In the genomic region with DNA sequence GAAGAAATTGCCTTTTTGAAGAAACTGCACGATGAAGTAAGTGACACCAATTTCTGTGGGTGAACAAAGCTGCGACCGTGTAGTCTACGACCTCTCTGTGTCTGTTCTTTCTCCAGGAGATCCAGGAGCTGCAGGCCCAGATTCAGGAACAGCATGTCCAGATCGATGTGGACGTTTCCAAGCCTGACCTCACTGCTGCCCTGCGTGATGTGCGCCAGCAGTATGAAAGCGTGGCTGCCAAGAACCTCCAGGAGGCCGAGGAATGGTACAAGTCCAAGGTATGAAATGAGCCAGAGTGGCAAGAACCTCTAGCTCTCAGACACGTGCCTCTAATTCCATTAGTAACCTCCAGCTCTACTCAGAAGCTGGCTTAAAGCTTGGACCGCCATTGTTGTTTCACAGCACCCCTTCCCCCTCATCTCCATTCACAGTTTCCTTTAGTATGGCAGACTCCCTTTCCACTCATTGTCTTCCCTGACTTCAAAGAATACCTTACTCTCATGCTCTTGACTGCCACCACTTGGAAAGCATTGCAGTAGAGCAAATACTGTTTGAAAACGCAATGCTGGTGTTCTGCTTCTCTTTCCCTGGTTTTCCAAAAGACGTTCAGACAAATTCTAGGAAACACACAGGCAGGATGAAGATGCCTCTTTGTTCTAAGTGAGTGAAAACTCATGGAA, we compare ENCODE assay signal across 10 mouse cellular contexts. TPM values are rescaled to one million over a fixed set of nuclear protein-coding genes. Genes with fewer than 3 reads are reported as not detected.
A peak's percentile ranks its signal among the peaks of the same experiment; 100 is the strongest.
DNase-seq lines count a peak whose midpoint lies in the region; ATAC-seq lines count a peak whose summit lies in the region.
"Had no signal": no experiment of that assay in that cellular context is flagged by ENCODE, and none has a peak within 500 bp of the region (broad histone marks: within the 10 kb centered on the region; RNA-seq: fewer than 3 reads in every experiment).

No protein-coding gene starts in this region.

- intact Hi-C loops in heart, postnatal 10 days (cut with DNase I): no loop called here

- H3K36me3 ChIP-seq in forebrain, embryonic 12.5 days (replicated peaks): peaks cover 61% of the 10 kb centered on the region
- H3K36me3 ChIP-seq in forebrain, embryonic 11.5 days (ENCODE audit: control insufficient read depth, insufficient read depth, low read length): peaks cover 31% of the 10 kb centered on the region

- H3K27me3 ChIP-seq in forebrain, embryonic 12.5 days: no peaks in the 10 kb centered on the region
- H3K27me3 ChIP-seq in forebrain, embryonic 11.5 days (ENCODE audit: control insufficient read depth, insufficient read depth, low read length): no peaks in the 10 kb centered on the region
- H3K27me3 ChIP-seq: embryonic facial prominence, embryonic 12.5 days; limb, embryonic 13.5 days had no signal

- ATAC-seq in forebrain, embryonic 12.5 days (ENCODE audit: low FRiP score): no peak
- ATAC-seq in forebrain, embryonic 11.5 days (replicated peaks; ENCODE audit: low FRiP score): no peak

- H3K4me1 ChIP-seq in forebrain, embryonic 12.5 days: peaks cover 35% of the 10 kb centered on the region
- H3K4me1 ChIP-seq in forebrain, embryonic 11.5 days (replicated peaks; ENCODE audit: control insufficient read depth, insufficient read depth, low read length): peaks cover 8% of the 10 kb centered on the region; the same call in 1 of the 2 replicates

- H3K27ac ChIP-seq in forebrain, embryonic 12.5 days: peak overlapping the region; percentile 56; the same call in 1 of the 2 replicates
- no peak overlapping the region for H3K27ac ChIP-seq in forebrain, embryonic 11.5 days (ENCODE audit: low read depth, low read length)
- H3K27ac ChIP-seq: embryonic facial prominence, embryonic 12.5 days; limb, embryonic 13.5 days had no signal

- no peak overlapping the region for H3K4me3 ChIP-seq in forebrain, embryonic 12.5 days (replicated peaks)
- H3K4me3 ChIP-seq in forebrain, embryonic 11.5 days (ENCODE audit: low read depth, low read length): no peak overlapping the region
- H3K4me3 ChIP-seq: embryonic facial prominence, embryonic 12.5 days; limb, embryonic 13.5 days had no signal

- peak overlapping the region; percentile 6; the same call in 1 of the 2 replicates for H3K4me2 ChIP-seq in forebrain, embryonic 12.5 days
- no peak overlapping the region for H3K4me2 ChIP-seq in forebrain, embryonic 11.5 days (ENCODE audit: low read depth, low read length, severe bottlenecking)
- H3K4me2 ChIP-seq: embryonic facial prominence, embryonic 12.5 days; limb, embryonic 13.5 days had no signal

- 65% methylated on average over 14 of the region's 14 CpGs for WGBS in forebrain, embryonic 12.5 days
- 62% methylated on average over 14 of the region's 14 CpGs for WGBS in forebrain, embryonic 11.5 days

- no peak overlapping the region for H3K9ac ChIP-seq in forebrain, embryonic 12.5 days
- H3K9ac ChIP-seq in forebrain, embryonic 11.5 days (ENCODE audit: low read length): no peak overlapping the region
- H3K9ac ChIP-seq: embryonic facial prominence, embryonic 12.5 days; limb, embryonic 13.5 days had no signal

- H3K9me3 ChIP-seq in forebrain, embryonic 12.5 days: no peaks in the 10 kb centered on the region
- no peaks in the 10 kb centered on the region for H3K9me3 ChIP-seq in forebrain, embryonic 11.5 days (ENCODE audit: control insufficient read depth, low read length)
- H3K9me3 ChIP-seq: embryonic facial prominence, embryonic 12.5 days; limb, embryonic 13.5 days had no signal

- DNase-seq in forebrain, embryonic 11.5 days (ENCODE audit: low spot score): no peak
- DNase-seq in 3T3-L1 (ENCODE audit: low read depth, low spot score): peak; percentile 54
- DNase-seq in cerebellum, adult 9-11 months: peak; percentile 27
- peak; percentile 31 to 37 for DNase-seq in heart, postnatal 10 days
- no peak for DNase-seq in spleen, postnatal 14 days (ENCODE audit: low spot score in 2 of 2)
- DNase-seq in embryo, embryonic 9.5 days (ENCODE audit: extremely low spot score): no peak
- no peak for DNase-seq in right cerebral cortex, adult 2 months (ENCODE audit: low spot score in 2 of 2)

RNA-seq across cellular contexts. Expression of gene Vim, which starts 4.9 kb away (rescaled TPM):
- polyA plus RNA-seq in forebrain, embryonic 12.5 days (2016; fragmentation: Nextera tagmentation; extraction: Ambion mirVana): 1,088 and 1,103 TPM in 2 replicates
- polyA plus RNA-seq in forebrain, embryonic 11.5 days (2014; fragmentation: Nextera tagmentation; extraction: Ambion mirVana): 1,259 and 1,264 TPM in 2 replicates
- total RNA-seq in heart, postnatal 10 days (2021): 100 to 1,000 TPM; 921 to 996 TPM

RNA-seq across cellular contexts. Expression of gene Trdmt1, which starts 34.1 kb away (rescaled TPM):
- 6.6 and 7.8 TPM in 2 replicates for polyA plus RNA-seq in forebrain, embryonic 12.5 days (2016; fragmentation: Nextera tagmentation; extraction: Ambion mirVana)
- 9.4 and 9.5 TPM in 2 replicates for polyA plus RNA-seq in forebrain, embryonic 11.5 days (2014; fragmentation: Nextera tagmentation; extraction: Ambion mirVana)
- total RNA-seq in heart, postnatal 10 days (2021): 10 to 100 TPM in 1 of 2 experiments, 1 to 10 TPM in 1; 9.4 to 11.1 TPM

Comparison
In these comparisons a context has a peak if more than half of its experiments do, and no peak if none do; other contexts are left out.
1. DNase-seq: peak in 3T3-L1 (single experiment), cerebellum, adult 9-11 months (single experiment) and heart, postnatal 10 days (2 of 2); none in forebrain, embryonic 11.5 days (single experiment), spleen, postnatal 14 days (0 of 2), embryo, embryonic 9.5 days (single experiment) and right cerebral cortex, adult 2 months (0 of 2).